Mouse (Mus musculus): ENCODE measurements around the gene Tnfrsf26. TPM values are rescaled to one million over a fixed set of nuclear protein-coding genes. Genes with fewer than 3 reads are reported as not detected.

Tnfrsf26 gene
- polyA plus RNA-seq, 1 experiment from 2014 or later: 0.27 TPM

GRCm38 (mm10) chr7:143636674-143637073, 8.2 kb upstream of the Tnfrsf26 start:
- H3K36me3 ChIP-seq (ENCODE audit: control insufficient read depth, insufficient read depth): no peaks in the 10 kb centered on the region
- no peaks in the 10 kb centered on the region for H3K9me3 ChIP-seq (ENCODE audit: control insufficient read depth)
- no peaks in the 10 kb centered on the region for H3K4me1 ChIP-seq (replicated peaks; ENCODE audit: control insufficient read depth, insufficient read depth, low read length)
- no peak for ATAC-seq
- TF ChIP-seq CTCF (IDR thresholded peaks at IDR 0.05; ENCODE audit: low read depth): no peak
- no peak overlapping the region for H3K9ac ChIP-seq (ENCODE audit: low read depth, low read length)
- no peak overlapping the region for H3K27ac ChIP-seq (ENCODE audit: low read depth, low read length)
- H3K4me3 ChIP-seq (ENCODE audit: low read depth, low read length): no peak overlapping the region
- 93% methylated on average over 1 of the region's 1 CpGs for WGBS
- no peak overlapping the region for H3K4me2 ChIP-seq (replicated peaks; ENCODE audit: low read depth)
- H3K27me3 ChIP-seq (replicated peaks; ENCODE audit: control insufficient read depth, insufficient read depth, low read length): no peaks in the 10 kb centered on the region

- H3K27ac ChIP-seq (ENCODE audit: low read depth, low read length): no peak overlapping the region
- no peaks in the 10 kb centered on the region for H3K27me3 ChIP-seq (replicated peaks; ENCODE audit: control insufficient read depth, insufficient read depth, low read length)
- TF ChIP-seq CTCF (IDR thresholded peaks at IDR 0.05; ENCODE audit: low read depth): no peak
- H3K9ac ChIP-seq (ENCODE audit: low read depth, low read length): no peak overlapping the region
- no peaks in the 10 kb centered on the region for H3K4me1 ChIP-seq (replicated peaks; ENCODE audit: control insufficient read depth, insufficient read depth, low read length)
- H3K4me2 ChIP-seq (replicated peaks; ENCODE audit: low read depth): no peak overlapping the region
- ATAC-seq: no peak
- no peaks in the 10 kb centered on the region for H3K36me3 ChIP-seq (ENCODE audit: control insufficient read depth, insufficient read depth)
- no peaks in the 10 kb centered on the region for H3K9me3 ChIP-seq (ENCODE audit: control insufficient read depth)
- WGBS: 49% methylated on average over 2 of the region's 2 CpGs
- no peak overlapping the region for H3K4me3 ChIP-seq (ENCODE audit: low read depth, low read length)
Observed at GRCm38 (mm10) chr7:143631503-143631902, 3.0 kb upstream of the Tnfrsf26 start.

- no peak for TF ChIP-seq CTCF (IDR thresholded peaks at IDR 0.05; ENCODE audit: low read depth)
- WGBS: 15% methylated on average over 1 of the region's 1 CpGs
- Histone ChIP-seq H3K27me3 (replicated peaks; ENCODE audit: control insufficient read depth, insufficient read depth, low read length) (no peaks in the 10 kb centered on the region), H3K4me1 (replicated peaks; ENCODE audit: control insufficient read depth, insufficient read depth, low read length) (no peaks in the 10 kb centered on the region), H3K27ac (ENCODE audit: low read depth, low read length) (no peak overlapping the region), H3K4me2 (replicated peaks; ENCODE audit: low read depth) (no peak overlapping the region), H3K4me3 (ENCODE audit: low read depth, low read length) (no peak overlapping the region), H3K9me3 (ENCODE audit: control insufficient read depth) (no peaks in the 10 kb centered on the region), H3K9ac (ENCODE audit: low read depth, low read length) (no peak overlapping the region), H3K36me3 (ENCODE audit: control insufficient read depth, insufficient read depth) (no peaks in the 10 kb centered on the region)
- ATAC-seq: no peak
Observed at GRCm38 (mm10) chr7:143629501-143629900, 979 bp upstream of the Tnfrsf26 start.

DNA sequence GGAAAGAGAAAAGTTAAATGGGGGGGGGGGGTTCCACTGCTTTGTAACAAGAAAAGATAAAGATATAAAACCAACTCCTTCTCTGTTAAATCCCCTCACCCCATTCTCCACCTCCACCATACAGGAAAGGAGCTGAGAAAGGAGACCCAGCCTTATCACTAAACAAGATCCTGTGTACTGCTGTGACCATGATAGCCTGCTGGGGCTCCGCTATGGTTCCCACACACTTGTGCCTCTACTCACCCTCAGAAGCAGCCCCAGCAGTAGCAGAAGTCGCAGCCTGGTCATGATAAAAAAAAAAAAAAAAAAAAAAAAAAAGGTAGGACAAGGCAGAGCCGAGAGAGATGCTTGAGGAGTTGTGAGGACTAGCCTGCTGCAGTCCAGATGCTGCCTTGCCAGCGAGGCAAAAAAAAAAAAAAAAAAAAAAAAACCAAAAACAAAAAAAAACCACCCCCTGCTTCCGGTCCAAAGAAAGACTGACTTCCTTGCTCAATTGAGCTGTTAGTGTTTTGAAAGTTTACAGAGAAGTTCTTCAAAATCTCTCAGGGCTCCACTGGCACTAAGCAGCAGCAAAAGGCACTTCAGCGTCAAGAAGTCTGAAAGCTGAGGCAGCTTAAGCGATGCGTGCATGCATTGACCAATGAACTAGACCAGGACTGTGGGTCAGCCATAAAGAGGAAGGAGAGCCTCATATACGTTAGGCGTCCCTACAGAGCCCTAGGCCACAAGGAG, 801 bp downstream of the Tnfrsf26 start:
- H3K4me3 ChIP-seq (ENCODE audit: low read depth, low read length): no peak overlapping the region
- H3K27ac ChIP-seq (ENCODE audit: low read depth, low read length): no peak overlapping the region
- no peaks in the 10 kb centered on the region for H3K27me3 ChIP-seq (replicated peaks; ENCODE audit: control insufficient read depth, insufficient read depth, low read length)
- WGBS: 62% methylated on average over 10 of the region's 10 CpGs
- H3K9me3 ChIP-seq (ENCODE audit: control insufficient read depth): no peaks in the 10 kb centered on the region
- no peaks in the 10 kb centered on the region for H3K36me3 ChIP-seq (ENCODE audit: control insufficient read depth, insufficient read depth)
- ATAC-seq: no peak
- no peaks in the 10 kb centered on the region for H3K4me1 ChIP-seq (replicated peaks; ENCODE audit: control insufficient read depth, insufficient read depth, low read length)
- no peak overlapping the region for H3K9ac ChIP-seq (ENCODE audit: low read depth, low read length)
- no peak overlapping the region for H3K4me2 ChIP-seq (replicated peaks; ENCODE audit: low read depth)
- no peak for TF ChIP-seq CTCF (IDR thresholded peaks at IDR 0.05; ENCODE audit: low read depth)

- H3K27me3 ChIP-seq (replicated peaks; ENCODE audit: control insufficient read depth, insufficient read depth, low read length): no peaks in the 10 kb centered on the region
- H3K4me1 ChIP-seq (replicated peaks; ENCODE audit: control insufficient read depth, insufficient read depth, low read length): no peaks in the 10 kb centered on the region
- H3K4me2 ChIP-seq (replicated peaks; ENCODE audit: low read depth): no peak overlapping the region
- no peak overlapping the region for H3K4me3 ChIP-seq (ENCODE audit: low read depth, low read length)
- H3K9ac ChIP-seq (ENCODE audit: low read depth, low read length): no peak overlapping the region
- H3K36me3 ChIP-seq (ENCODE audit: control insufficient read depth, insufficient read depth): no peaks in the 10 kb centered on the region
- H3K9me3 ChIP-seq (ENCODE audit: control insufficient read depth): no peaks in the 10 kb centered on the region
- no peak overlapping the region for H3K27ac ChIP-seq (ENCODE audit: low read depth, low read length)
- TF ChIP-seq CTCF (IDR thresholded peaks at IDR 0.05; ENCODE audit: low read depth): no peak
- WGBS: 65% methylated on average over 2 of the region's 2 CpGs
- ATAC-seq: no peak
Observed at GRCm38 (mm10) chr7:143626178-143626577, 2.3 kb downstream of the Tnfrsf26 start.

DNA sequence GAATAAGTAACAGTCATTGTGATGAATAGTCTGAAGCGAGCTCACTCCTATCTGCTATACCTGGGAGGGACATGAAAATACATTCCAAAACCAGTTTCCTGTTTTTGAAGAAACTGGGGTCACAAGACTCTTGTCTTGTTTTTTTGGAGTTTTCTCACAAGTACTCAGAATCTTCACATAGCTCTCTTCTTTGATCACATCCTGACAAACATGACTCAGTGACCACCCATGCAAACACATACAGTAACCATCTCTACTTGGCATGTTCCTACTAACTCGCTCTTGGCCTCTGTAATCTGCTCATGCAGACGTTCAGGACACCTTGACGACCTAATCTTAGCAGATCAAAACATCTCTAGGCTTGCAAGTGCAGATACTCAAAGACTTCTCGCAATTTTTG, 3.4 kb downstream of the Tnfrsf26 start:
- Histone ChIP-seq H3K4me1 (replicated peaks; ENCODE audit: control insufficient read depth, insufficient read depth, low read length) (no peaks in the 10 kb centered on the region), H3K27ac (ENCODE audit: low read depth, low read length) (no peak overlapping the region), H3K9ac (ENCODE audit: low read depth, low read length) (no peak overlapping the region), H3K9me3 (ENCODE audit: control insufficient read depth) (no peaks in the 10 kb centered on the region), H3K4me3 (ENCODE audit: low read depth, low read length) (no peak overlapping the region), H3K27me3 (replicated peaks; ENCODE audit: control insufficient read depth, insufficient read depth, low read length) (no peaks in the 10 kb centered on the region), H3K36me3 (ENCODE audit: control insufficient read depth, insufficient read depth) (no peaks in the 10 kb centered on the region), H3K4me2 (replicated peaks; ENCODE audit: low read depth) (no peak overlapping the region)
- WGBS: 64% methylated on average over 5 of the region's 5 CpGs
- ATAC-seq: no peak
- TF ChIP-seq CTCF (IDR thresholded peaks at IDR 0.05; ENCODE audit: low read depth): no peak
